Mouse (Mus musculus): ENCODE data around the gene Sar1b.

Sar1b gene

DNA sequence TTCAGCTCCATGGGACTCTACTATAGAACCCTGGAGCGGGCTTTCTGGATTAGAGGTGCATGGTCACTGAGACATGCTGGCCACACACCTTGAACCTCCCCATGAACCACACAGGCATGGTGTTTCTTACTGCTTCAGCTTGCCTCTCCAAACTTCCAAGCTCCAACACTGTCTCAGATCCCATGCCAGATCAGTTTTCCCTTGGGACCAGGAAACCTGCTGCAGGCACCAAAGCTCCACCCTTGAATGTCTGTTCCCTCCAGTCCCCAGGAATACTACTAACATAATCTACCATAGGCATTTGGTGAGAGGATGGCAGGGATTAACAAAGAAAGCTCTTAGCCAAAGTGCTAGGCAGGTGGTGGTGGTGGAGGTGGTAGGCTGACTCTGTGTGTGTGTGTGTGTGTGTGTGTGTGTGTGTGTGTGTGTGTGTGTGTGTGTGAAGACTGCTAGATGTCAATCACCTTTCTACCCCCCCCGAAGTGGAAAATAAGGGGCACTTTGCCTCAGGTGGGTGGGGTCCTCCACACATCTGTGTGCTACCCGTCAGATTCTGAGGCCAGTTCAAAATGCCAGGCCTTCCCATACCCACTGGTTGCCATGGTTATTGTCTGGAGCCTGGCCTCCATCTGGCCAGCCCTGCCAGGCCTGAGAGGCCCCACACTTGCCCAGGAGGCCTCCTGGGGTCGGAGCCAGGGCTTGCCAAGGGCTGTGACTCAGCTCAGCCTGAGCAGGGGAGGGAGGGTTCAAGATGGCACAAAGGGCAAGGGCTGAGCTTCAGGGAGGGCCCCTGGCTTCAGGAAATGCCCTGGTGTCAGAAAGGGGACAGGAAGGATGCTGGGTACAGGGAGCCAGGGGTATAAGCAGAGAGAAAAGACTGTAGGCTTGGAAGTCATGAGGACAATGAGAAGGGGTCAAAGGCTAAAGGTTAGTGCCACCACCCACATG, 68.7 kb downstream of the Sar1b start:
- peak; percentile 96 for DNase-seq (ENCODE audit: low read depth, low spot score)

DNA sequence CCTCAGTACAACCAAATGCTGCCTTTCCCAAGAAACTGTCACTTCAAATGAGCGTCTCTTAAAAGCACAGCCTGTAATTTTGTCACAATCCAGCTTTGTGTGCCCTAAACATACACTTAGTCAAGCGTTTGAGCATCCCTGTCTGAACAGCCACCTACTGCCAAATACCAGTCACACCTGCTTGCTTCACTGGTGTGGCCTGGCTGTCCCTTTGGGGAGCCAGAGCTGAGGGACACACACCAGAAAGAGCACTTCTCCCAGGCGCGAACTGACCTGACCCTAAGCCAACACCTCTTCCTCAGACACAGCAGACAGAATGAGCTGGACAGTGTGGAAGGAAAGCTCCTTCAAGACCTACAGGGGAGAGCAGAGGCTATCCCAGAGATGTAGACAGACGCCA, 69.5 kb downstream of the Sar1b start:
- DNase-seq (ENCODE audit: low read depth, low spot score) = no peak

DNA sequence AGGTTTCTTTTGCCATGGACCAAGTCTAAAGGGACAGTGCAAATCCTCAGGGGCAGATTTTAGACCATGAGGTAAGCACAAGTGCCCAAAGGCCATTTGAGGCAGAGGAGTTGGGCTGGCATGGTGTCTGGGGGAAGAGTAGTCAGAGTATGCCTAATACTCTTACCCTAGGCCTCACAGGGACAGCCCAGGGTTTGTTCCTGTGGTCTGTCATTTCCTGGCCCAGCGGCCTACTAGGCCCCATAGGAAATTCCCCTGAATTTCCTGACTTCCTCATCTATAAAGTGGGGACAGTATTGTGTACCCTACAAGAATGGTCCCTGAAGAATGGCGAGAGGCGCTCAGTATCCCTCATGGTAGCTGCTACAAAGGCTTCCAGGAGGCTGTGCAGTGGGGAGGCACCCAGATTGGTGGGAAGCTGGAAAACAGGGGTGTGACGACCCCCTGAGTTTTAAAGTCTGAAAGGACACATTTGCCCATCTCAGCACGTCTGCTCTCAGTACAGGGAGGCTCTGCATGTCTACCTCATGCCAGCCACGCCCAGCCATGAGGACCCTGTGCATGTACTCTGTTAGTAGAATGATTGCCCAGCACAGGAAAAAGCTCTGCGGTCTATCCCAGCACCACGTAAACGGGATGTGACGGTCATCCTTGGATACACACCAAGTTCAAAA, 70.0 kb downstream of the Sar1b start:
- no peak for DNase-seq (ENCODE audit: low read depth, low spot score)

DNA sequence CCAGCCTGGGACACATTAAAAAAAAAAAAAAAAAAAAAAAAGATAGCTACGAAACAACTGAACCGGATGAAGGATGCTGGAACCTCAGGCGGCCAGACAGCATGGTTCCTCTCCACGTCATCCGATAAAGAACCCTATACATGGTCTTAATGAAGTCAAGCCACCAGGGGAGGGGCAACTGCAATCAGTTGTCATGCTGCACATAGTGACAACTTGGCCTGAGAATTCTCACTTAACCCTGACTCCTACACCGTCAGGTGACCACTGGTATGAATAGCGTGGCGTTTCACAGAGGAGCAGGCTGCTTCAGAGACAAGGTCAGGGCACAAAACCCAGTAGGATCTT, 70.6 kb downstream of the Sar1b start:
- no peak for DNase-seq (ENCODE audit: low read depth, low spot score)

DNA sequence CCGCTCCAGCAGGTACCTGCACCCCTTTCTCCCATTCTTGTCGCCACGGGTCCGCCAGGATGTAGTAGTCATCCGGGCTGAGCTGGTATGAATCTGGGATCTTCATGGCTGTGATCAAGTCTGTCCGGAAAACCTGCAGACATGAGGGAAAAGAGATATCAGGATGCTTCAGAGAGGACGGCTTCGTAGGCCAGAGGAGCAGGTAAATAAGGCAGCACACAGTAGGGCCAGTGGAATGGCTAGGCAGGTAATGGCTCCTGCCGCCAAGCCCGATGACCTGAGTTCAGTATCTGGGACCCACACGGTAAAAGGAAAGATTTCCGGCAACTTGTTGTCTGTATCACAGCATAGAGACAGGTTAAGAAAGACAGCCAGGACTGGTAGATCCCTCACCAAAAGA, 72.1 kb downstream of the Sar1b start:
- no peak for DNase-seq (ENCODE audit: low read depth, low spot score)

DNA sequence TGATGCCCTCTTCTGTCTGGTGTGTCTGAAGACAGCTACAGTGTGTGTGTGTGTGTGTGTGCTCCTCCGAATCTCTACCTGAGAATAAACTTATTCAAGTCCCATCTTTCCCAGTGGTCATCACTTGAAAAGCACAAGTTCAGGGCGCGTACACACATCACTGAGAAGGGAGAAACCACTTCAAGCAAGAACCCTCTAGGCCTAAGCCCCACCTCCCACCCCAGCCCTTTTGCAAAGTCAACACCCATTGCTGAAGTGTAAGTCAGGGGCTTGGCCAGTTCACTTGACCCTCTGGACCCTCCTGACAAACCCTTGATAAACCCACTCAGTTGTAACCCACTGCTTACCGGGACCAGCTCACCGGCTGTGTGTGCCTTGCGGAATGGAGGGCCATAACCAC, 73.0 kb downstream of the Sar1b start:
- DNase-seq (ENCODE audit: low read depth, low spot score) = no peak

DNA sequence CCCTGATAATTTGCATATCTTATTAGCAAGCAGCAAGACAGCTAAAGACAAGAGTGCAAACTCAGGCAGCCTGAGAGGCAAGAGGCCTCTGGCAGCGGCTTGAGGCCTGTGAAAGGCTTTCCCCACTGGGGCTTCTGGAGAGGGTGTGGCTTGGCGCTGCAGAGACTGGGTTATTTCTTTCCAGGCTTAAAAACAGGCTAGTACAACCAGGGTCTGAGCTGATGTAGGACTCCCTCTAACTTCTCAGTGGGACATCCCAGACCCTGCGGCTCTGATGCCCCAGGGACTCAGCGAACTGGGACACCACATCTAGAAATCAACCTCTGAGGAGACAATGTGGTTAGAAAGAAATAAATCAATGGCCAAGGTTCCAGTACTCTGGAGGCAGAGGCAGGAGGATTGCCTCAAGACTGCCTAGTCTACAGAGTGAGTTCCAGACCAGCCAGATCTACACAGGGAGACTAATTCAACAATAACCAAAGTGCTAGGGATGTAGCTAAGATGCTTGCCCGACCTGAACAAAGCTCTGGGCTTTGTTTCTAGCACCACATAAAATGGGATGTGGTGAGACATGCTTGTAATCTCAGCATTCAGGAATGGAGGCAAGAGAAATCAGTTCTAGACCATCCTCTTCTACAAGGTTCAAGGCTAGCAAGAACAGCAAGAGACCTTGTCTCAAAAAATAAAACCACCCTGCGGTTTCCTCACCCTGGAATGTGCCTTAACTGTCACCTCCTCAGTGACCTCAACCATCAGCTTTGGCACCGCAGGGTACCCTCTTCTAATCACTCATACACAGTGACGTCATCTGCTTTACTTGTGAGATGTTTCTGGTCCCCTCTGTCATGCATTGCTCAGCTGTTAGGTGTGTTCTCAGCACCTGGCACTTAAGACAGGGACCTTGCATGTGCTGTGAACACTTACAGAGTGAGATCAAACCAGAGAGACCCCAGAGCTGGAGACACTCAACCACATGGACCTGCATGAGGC, 74.0 kb downstream of the Sar1b start:
- no peak for DNase-seq (ENCODE audit: low read depth, low spot score)

DNA sequence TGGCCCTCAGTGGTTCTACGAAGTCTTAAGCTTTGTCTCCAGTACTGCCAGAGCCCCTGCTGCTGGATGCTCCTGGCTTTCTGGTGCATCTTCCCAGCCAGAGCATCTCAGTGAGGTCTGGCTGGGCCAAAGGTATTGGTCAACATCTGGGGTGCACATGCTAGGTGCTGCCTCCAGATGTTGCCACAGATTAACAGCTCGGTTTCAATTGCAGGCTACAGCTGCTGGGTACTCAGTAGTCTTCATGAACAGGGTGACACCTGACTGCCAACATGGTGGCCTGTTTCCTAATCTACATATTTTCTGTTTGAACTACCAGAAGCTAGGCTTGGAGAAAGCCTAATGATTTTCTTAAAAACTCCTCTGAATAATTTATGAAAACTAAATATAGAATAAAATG, 75.6 kb downstream of the Sar1b start:
- DNase-seq (ENCODE audit: low read depth, low spot score) = no peak

DNA sequence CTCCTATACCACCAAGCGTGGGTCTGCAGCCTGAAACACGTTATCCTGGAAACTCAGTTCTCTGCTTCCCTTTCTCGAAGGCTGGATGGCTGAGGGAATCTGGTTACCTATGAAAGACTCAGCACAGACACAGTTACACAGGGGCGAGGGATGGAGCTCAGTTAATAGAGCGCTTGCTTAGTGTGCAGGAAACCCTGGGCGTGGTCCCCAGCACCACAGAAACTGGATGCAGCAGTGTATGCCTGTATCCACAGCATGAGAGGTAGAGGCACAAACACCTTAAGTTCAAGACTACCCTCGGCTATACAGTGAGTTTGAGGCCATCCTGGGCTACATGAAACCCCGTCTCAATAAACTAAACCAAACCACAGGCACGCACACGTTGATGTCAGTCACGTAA, 76.5 kb downstream of the Sar1b start:
- DNase-seq (ENCODE audit: low read depth, low spot score) = no peak

DNA sequence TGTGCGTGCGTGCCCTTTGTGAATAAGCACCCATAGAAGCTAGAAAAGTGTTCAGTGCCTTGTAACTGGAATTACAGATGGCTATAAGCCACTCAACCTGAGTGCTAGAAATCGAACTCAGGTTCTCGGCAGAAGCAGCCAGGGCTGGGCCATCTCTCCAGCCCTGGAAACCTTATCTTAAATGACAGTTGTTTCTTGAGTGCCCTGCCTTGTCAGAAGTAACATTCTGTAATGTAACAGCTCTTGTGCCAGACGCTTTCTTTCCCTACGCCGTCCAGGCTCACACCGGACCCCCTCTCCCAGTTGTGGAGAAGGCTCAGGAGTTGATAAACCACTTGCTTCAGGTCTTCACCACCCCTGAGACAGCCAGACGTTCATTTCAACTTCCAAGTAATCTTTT, 77.2 kb downstream of the Sar1b start:
- no peak for DNase-seq (ENCODE audit: low read depth, low spot score)

DNA sequence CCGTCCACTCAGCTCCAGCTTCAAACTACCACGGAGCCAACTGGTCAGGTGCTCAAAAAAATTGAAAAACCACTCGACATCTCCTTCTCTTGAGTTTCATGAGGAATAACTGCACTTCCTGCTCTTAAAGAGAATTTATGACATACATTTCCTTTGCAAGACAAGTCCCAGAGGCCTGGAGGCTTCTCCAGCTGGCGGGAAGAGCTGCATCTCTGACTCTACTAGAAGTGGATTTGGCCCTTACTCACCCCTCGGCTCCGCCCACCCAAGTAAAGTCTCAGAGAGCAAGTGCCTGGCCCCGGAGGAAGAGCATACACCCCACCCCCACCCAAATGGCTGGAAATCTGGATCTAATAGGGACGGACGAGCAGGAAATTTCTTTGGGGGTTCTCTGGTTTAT, 77.7 kb downstream of the Sar1b start:
- DNase-seq (ENCODE audit: low read depth, low spot score) = no peak

Data from brain, adult 2 months (tissue).